Mouse (Mus musculus) CD4-positive helper T cell, adult 2 months (primary cell): ENCODE results near the gene Slc2a12.
A peak's percentile ranks its signal among the peaks of the same experiment; 100 is the strongest.

ENCODE experiments used
- DNase-seq: peaks from one replicate; pipeline ENCODE4 v3.0.0-alpha.2; 2012; ENCODE audit warnings: low read depth, missing footprints, low spot score

Gene Slc2a12

GRCm38 (mm10) chr10:22728257-22728656 is 83.4 kb downstream of the Slc2a12 start:
- DNase-seq = no peak

GRCm38 (mm10) chr10:22730266-22730991 is 85.6 kb downstream of the Slc2a12 start:
- DNase-seq = no peak

GRCm38 (mm10) chr10:22730992-22731271 is 86.1 kb downstream of the Slc2a12 start:
- DNase-seq = no peak

- DNase-seq = peak; percentile 95
Measured at GRCm38 (mm10) chr10:22731272-22732093, 86.7 kb downstream of the Slc2a12 start, which contains the start of gene Tbpl1. TSS of gene Tbpl1 (minus strand) at chr10:22731938.

GRCm38 (mm10) chr10:22732181-22732580 is 87.4 kb downstream of the Slc2a12 start:
- no peak for DNase-seq

- DNase-seq = no peak
Measured at GRCm38 (mm10) chr10:22745922-22746321, 101.1 kb downstream of the Slc2a12 start.

- DNase-seq = no peak
Measured at GRCm38 (mm10) chr10:22746334-22747322, 101.8 kb downstream of the Slc2a12 start.

GRCm38 (mm10) chr10:22751175-22751682 is 106.4 kb downstream of the Slc2a12 start:
- no peak for DNase-seq
